Comparison of ENCODE assay signal across 8 mouse cellular contexts in the genomic region with DNA sequence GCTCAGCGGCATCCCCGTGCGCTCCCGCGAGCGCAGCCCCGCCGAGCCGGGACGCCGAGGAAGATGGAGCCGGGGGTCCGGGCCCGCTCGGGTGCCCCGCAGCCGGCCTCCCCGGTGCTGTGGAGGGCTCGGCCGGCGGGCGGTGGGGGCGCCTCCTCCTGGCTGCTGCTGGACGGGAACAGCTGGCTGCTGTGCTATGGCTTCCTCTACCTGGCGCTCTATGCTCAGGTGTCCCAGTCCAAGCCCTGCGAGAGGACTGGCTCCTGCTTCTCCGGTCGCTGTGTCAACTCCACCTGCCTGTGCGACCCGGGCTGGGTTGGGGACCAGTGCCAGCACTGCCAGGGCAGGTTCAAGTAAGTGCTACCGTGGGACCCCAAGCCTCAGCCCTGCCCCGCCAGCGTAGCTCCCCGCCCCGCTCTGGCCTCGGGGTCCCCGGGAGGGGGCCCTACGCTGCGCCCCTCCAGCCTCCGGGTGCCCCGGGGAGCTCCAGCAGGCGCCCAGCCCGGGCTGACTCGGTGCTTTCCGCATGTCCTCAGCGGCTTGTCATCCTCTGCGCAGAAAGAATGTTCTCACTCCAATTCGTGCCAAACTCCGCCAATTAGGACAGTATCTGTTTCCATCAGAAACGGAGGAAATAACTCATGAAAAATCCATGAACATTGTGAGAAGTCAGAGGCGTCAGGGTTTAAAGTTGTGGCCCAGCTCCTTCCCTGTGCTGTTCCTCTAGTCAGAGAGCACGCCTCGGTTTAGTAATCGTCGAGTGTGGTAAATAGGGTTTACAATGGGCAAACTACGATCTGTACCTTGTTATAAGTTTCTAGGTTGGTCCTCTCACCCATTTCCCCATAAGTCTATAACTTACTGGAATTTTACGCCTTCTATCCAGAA. TPM values are rescaled to one million over a fixed set of nuclear protein-coding genes. Genes with fewer than 3 reads are reported as not detected.
A peak's percentile ranks its signal among the peaks of the same experiment; 100 is the strongest.
DNase-seq lines count a peak whose midpoint lies in the region; ATAC-seq and TF ChIP-seq lines count a peak whose summit lies in the region.

No protein-coding gene starts in this region.

- WGBS in hindbrain, postnatal 0 days: under 1% methylated on average over 51 of the region's 57 CpGs

- ATAC-seq in hindbrain, postnatal 0 days: peak; percentile 70
- 0 out of 2 replicates have a peak, but pooled peaks have one; percentile 10 for ATAC-seq in megakaryocyte progenitor cell, adult 5-6 weeks (replicated peaks; ENCODE audit: poor library complexity)
- no peak for ATAC-seq in erythroid progenitor cell, adult 5-6 weeks (replicated peaks; ENCODE audit: low FRiP score, poor library complexity, severe bottlenecking)

- H3K36me3 ChIP-seq in hindbrain, postnatal 0 days (ENCODE audit: insufficient read depth, low read length): no peaks in the 10 kb centered on the region

- H3K9me3 ChIP-seq in hindbrain, postnatal 0 days (ENCODE audit: low read length): no peaks in the 10 kb centered on the region

- no peaks in the 10 kb centered on the region for H3K27me3 ChIP-seq in hindbrain, postnatal 0 days (ENCODE audit: insufficient read depth, low read length)

- peak overlapping the region; percentile 90 for H3K4me3 ChIP-seq in hindbrain, postnatal 0 days (ENCODE audit: low read length)

- H3K4me1 ChIP-seq in hindbrain, postnatal 0 days (ENCODE audit: insufficient read depth, low read length): no peaks in the 10 kb centered on the region

- DNase-seq in T-cell, adult 2 months (ENCODE audit: low spot score): peak; percentile 50
- peak; percentile 8 for DNase-seq in cerebellum, adult 9-10 months
- DNase-seq in gastrocnemius, adult 18-20 months (ENCODE audit: low spot score): peak; percentile 43
- peak; percentile 50 for DNase-seq in hindbrain, postnatal 0 days (ENCODE audit: low spot score)
- DNase-seq in left cerebral cortex, postnatal 25 days (ENCODE audit: low spot score in 2 of 2): peak; percentile 42 to 45
- peak; percentile 36 for DNase-seq in right cerebral cortex, postnatal 25 days

- peak overlapping the region; percentile 99 for H3K4me2 ChIP-seq in hindbrain, postnatal 0 days (ENCODE audit: low read depth, low read length)

- peak overlapping the region; percentile 97 for H3K27ac ChIP-seq in hindbrain, postnatal 0 days

- peak overlapping the region; percentile 85 for H3K9ac ChIP-seq in hindbrain, postnatal 0 days (replicated peaks; ENCODE audit: low read length)

- TF ChIP-seq CTCF in hindbrain, postnatal 0 days (IDR thresholded peaks at IDR 0.05; ENCODE audit: low read depth): peak; percentile 42

- intact Hi-C loops in left cerebral cortex, postnatal 25 days (cut with DNase I): loop anchor here (2.0 kb wide), 3 partner anchors 39 to 125 kb away; no protein-coding TSS in a partner anchor

RNA-seq across cellular contexts. Expression of gene Atrnl1, which starts 0.7 kb away (rescaled TPM):
- total RNA-seq in gastrocnemius, adult 18-20 months (2021): 1 to 10 TPM; 4.4 to 5.0 TPM
- 46.0 and 51.5 TPM in 2 replicates for total RNA-seq in hindbrain, postnatal 0 days (2014; rRNA removed)
- polyA plus RNA-seq in hindbrain, postnatal 0 days (2015; fragmentation: Nextera tagmentation; extraction: Ambion mirVana): 3.7 and 4.4 TPM in 2 replicates
- 100 to 1,000 TPM in 1 of 2 experiments, 10 to 100 TPM in 1; 98.2 to 100 TPM for total RNA-seq in left cerebral cortex, postnatal 25 days (2021)
- 10.8 and 11.7 TPM in 2 replicates for total RNA-seq in megakaryocyte progenitor cell, adult 5-6 weeks (2015)
- total RNA-seq in megakaryocyte progenitor cell, adult 5-6 weeks (2017): 13.6 and 15.1 TPM in 2 replicates
- 3.4 and 4.7 TPM in 2 replicates for total RNA-seq in erythroid progenitor cell, adult 5-6 weeks (2015; ENCODE audit: low replicate concordance)
- total RNA-seq in erythroid progenitor cell, adult 5-6 weeks (2017; ENCODE audit: low replicate concordance): 2.6 and 5.5 TPM in 2 replicates
